Mouse (Mus musculus) heart, embryonic 16.5 days (tissue): Measurements from ENCODE around the gene C5ar1. TPM values are rescaled to one million over a fixed set of nuclear protein-coding genes. Genes with fewer than 3 reads are reported as not detected.

ENCODE experiments used
- ATAC-seq: fragments of 200-750 bp; cut with Nextera tagmentation; replicated peaks from 2 replicates; pipeline ENCODE4 v1.8.0; 2017; ENCODE audit warnings: moderate number of reproducible peaks; ENCODE audit not compliant: insufficient read depth, low FRiP score; ENCODE audit errors: extremely low read depth
- H3K27ac ChIP-seq: fragments of 300-500 bp; sonication (generic); 2 replicates; pipeline ENCODE4 v1.5.1; 2014; ENCODE audit warnings: mild to moderate bottlenecking, low read length, control low read depth, moderate library complexity
- H3K27me3 ChIP-seq: fragments of 300-500 bp; sonication (generic); 2 replicates; pipeline ENCODE4 v1.6.1; 2014; ENCODE audit warnings: low read length, mixed read lengths; ENCODE audit not compliant: control insufficient read depth, insufficient read depth
- H3K36me3 ChIP-seq: fragments of 300-500 bp; sonication (generic); 2 replicates; pipeline ENCODE4 v1.6.1; 2014; ENCODE audit not compliant: control insufficient read depth, insufficient read depth
- H3K4me1 ChIP-seq: fragments of 300-500 bp; sonication (generic); 2 replicates; pipeline ENCODE4 v1.6.1; 2014; ENCODE audit warnings: low read length, mixed read lengths; ENCODE audit not compliant: control insufficient read depth, insufficient read depth
- H3K4me2 ChIP-seq: fragments of 300-500 bp; sonication (generic); 2 replicates; pipeline ENCODE4 v1.6.1; 2014; ENCODE audit warnings: low read depth, mild to moderate bottlenecking, control low read depth, low read length
- H3K4me3 ChIP-seq: fragments of 300-500 bp; sonication (generic); 2 replicates; pipeline ENCODE4 v1.5.1; 2014; ENCODE audit warnings: mild to moderate bottlenecking, control low read depth, low read length
- H3K9ac ChIP-seq: fragments of 300-500 bp; sonication (generic); 2 replicates; pipeline ENCODE4 v1.6.1; 2014; ENCODE audit warnings: low read length, control low read depth
- H3K9me3 ChIP-seq: fragments of 300-500 bp; sonication (generic); replicated peaks from 2 replicates; pipeline ENCODE4 v1.6.1; 2016; ENCODE audit warnings: low read length; ENCODE audit not compliant: control insufficient read depth
- WGBS: fragments of 180-500 bp; shearing (Covaris S2); extraction: QIAGEN DNeasy Blood & Tissue Kit; methylation state at CpG from one replicate; pipeline ENCODE4 v1.1.7; 2014; 5-methylcytosine and 5-hydroxymethylcytosine counted together
- polyA plus RNA-seq: library from polyadenylated mRNA; unstranded; fragments of >200 nt; fragmentation: Nextera tagmentation; extraction: Ambion mirVana; gene quantifications from 2 replicates; pipeline ENCODE4 v1.2.1, GENCODE M21; 2015

Gene C5ar1
- polyA plus RNA-seq, 1 experiment from 2014 or later = 3.2 TPM

DNA sequence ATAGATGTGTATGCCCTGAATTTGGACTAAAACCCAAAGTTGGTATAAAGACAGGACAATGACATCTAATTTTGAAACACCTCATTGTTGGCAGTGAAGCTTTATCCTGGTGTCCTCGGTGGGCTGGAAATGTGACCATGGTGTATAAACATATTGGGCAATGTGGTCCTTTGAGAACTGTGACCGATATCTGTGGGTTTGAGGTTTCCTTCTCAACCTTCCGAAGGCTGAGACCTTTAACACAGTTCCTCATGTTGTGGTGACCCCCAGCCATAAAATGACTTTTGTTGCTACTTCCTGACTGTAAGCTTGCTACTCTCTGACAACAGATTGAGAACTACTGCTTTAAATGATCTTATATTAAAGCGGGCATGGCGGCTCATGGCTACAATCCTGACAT, 8.7 kb downstream of the C5ar1 start:
- H3K27ac ChIP-seq = no peak overlapping the region
- no peaks in the 10 kb centered on the region for H3K9me3 ChIP-seq
- no peaks in the 10 kb centered on the region for H3K36me3 ChIP-seq
- WGBS = 71% methylated on average over 5 of the region's 5 CpGs
- no peak overlapping the region for H3K9ac ChIP-seq
- ATAC-seq = no peak
- H3K4me3 ChIP-seq = no peak overlapping the region
- H3K4me2 ChIP-seq = no peak overlapping the region
- H3K27me3 ChIP-seq = no peaks in the 10 kb centered on the region
- no peaks in the 10 kb centered on the region for H3K4me1 ChIP-seq

- H3K4me3 ChIP-seq = no peak overlapping the region
- no peaks in the 10 kb centered on the region for H3K36me3 ChIP-seq
- no peaks in the 10 kb centered on the region for H3K4me1 ChIP-seq
- H3K27me3 ChIP-seq = no peaks in the 10 kb centered on the region
- no peaks in the 10 kb centered on the region for H3K9me3 ChIP-seq
- no peak for ATAC-seq
- H3K27ac ChIP-seq = no peak overlapping the region
- H3K9ac ChIP-seq = no peak overlapping the region
- 32% methylated on average over 1 of the region's 4 CpGs for WGBS
- no peak overlapping the region for H3K4me2 ChIP-seq
Measured at GRCm38 (mm10) chr7:16245958-16246357, 13.4 kb downstream of the C5ar1 start.

DNA sequence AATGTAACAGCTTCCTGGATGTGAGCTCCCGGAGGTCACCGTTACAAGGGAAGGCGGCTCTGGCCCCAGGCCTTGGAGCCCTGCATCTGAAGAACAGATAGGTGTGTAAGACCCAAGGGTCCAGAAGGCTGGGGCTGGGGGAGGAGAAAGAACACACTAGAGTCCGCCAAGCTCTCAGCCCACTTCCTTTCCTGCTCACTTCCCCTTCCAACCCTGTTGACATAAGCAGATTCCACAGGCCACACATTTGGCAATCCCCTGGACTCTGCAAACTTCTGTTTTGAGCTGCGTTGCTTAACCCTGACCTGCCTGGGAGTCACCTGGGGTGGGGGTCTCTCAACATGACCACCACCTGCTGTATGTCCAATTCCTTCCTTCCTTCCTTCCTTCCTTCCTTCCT, 15.3 kb downstream of the C5ar1 start, which contains the start of gene C5ar2:
Gene C5ar2 (minus strand): TSS at position 88 of the 400 bp plus-strand sequence.
- H3K4me1 ChIP-seq = no peaks in the 10 kb centered on the region
- H3K4me2 ChIP-seq = no peak within 1 kb of the TSS
- no peaks in the 10 kb centered on the region for H3K27me3 ChIP-seq
- no peak for ATAC-seq
- H3K27ac ChIP-seq = 0 out of 2 replicates have a peak within 1 kb of the TSS, but pooled peaks have one; percentile 16
- 46% methylated on average over 5 of the region's 5 CpGs for WGBS
- H3K9ac ChIP-seq = no peak within 1 kb of the TSS
- H3K9me3 ChIP-seq = no peaks in the 10 kb centered on the region
- H3K36me3 ChIP-seq = no peaks in the 10 kb centered on the region
- no peak within 1 kb of the TSS for H3K4me3 ChIP-seq

DNA sequence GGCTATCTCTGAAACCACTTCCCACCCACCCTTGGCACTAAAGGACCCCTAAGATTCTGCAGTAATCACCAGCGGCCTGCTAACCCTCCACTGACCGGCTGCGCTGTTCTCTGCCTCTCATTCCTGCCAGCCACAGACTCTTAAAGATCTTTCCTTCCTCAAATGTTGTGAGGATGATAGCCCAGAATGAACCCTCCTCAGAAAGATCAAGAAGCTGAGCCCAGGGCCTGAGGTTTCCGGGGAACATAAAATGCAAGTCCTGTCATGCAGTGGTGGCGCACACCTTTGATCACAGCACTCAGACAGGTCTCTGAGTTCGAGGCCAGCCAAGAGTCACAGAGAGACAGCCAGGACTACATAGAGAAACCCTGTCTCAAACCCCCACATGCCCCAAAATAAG, 17.1 kb downstream of the C5ar1 start:
- Histone ChIP-seq H3K27me3 (no peaks in the 10 kb centered on the region), H3K4me2 (no peak overlapping the region)

DNA sequence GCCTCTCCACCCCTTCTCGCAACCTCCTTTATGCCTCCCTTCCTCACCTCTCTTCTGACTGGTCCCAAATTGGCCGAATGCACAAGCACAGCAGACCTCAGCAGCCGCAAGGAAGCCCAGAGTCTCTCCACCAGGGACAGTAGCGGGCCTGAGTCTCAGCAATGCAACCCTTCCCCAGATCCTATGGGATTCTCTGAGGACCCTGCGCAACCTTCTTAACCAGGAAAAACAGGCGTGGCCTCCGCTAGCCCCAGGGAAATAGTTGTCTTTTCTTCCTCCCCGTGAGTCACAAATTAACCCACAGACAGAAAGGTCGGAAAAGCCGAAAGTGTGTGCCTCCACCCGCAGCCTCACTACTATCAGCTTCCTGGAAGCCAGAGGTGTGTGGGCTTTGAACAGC, 17.6 kb downstream of the C5ar1 start:
- Histone ChIP-seq H3K27me3 (no peaks in the 10 kb centered on the region), H3K4me1 (no peaks in the 10 kb centered on the region), H3K36me3 (no peaks in the 10 kb centered on the region), H3K27ac (no peak overlapping the region), H3K4me3 (no peak overlapping the region), H3K9me3 (no peaks in the 10 kb centered on the region), H3K9ac (no peak overlapping the region), H3K4me2 (no peak overlapping the region)
- WGBS = 48% methylated on average over 11 of the region's 11 CpGs
- no peak for ATAC-seq

More for the DNA sequence above, 17.1 kb downstream of the C5ar1 start:
- Histone ChIP-seq H3K27ac (no peak overlapping the region), H3K4me1 (no peaks in the 10 kb centered on the region), H3K9ac (no peak overlapping the region), H3K9me3 (no peaks in the 10 kb centered on the region), H3K4me3 (no peak overlapping the region), H3K36me3 (no peaks in the 10 kb centered on the region)
- ATAC-seq = no peak
- WGBS = 76% methylated on average over 6 of the region's 6 CpGs

- no peaks in the 10 kb centered on the region for H3K4me1 ChIP-seq
- H3K4me3 ChIP-seq = no peak overlapping the region
- WGBS = 98% methylated on average over 1 of the region's 1 CpGs
- no peak overlapping the region for H3K4me2 ChIP-seq
- H3K27ac ChIP-seq = no peak overlapping the region
- H3K27me3 ChIP-seq = no peaks in the 10 kb centered on the region
- no peaks in the 10 kb centered on the region for H3K9me3 ChIP-seq
- H3K9ac ChIP-seq = no peak overlapping the region
- no peaks in the 10 kb centered on the region for H3K36me3 ChIP-seq
- no peak for ATAC-seq
Measured at GRCm38 (mm10) chr7:16240978-16241303, 18.4 kb downstream of the C5ar1 start.

GRCm38 (mm10) chr7:16240281-16240977, 18.9 kb downstream of the C5ar1 start:
- H3K27ac ChIP-seq = peak overlapping the region; percentile 49
- no peaks in the 10 kb centered on the region for H3K4me1 ChIP-seq
- H3K27me3 ChIP-seq = no peaks in the 10 kb centered on the region
- no peak overlapping the region for H3K4me3 ChIP-seq
- ATAC-seq = no peak
- 62% methylated on average over 7 of the region's 7 CpGs for WGBS
- no peak overlapping the region for H3K4me2 ChIP-seq
- no peaks in the 10 kb centered on the region for H3K36me3 ChIP-seq
- H3K9ac ChIP-seq = no peak overlapping the region
- no peaks in the 10 kb centered on the region for H3K9me3 ChIP-seq

GRCm38 (mm10) chr7:16239554-16239997, 19.8 kb downstream of the C5ar1 start:
- 0 out of 2 replicates have a peak, but pooled peaks have one; percentile 16 for ATAC-seq
- Histone ChIP-seq H3K27ac (peak overlapping the region; percentile 49), H3K27me3 (no peaks in the 10 kb centered on the region), H3K4me3 (no peak overlapping the region), H3K4me2 (no peak overlapping the region), H3K4me1 (no peaks in the 10 kb centered on the region), H3K36me3 (no peaks in the 10 kb centered on the region), H3K9me3 (no peaks in the 10 kb centered on the region), H3K9ac (no peak overlapping the region; the same call in 1 of the 2 replicates)
- 54% methylated on average over 9 of the region's 9 CpGs for WGBS

DNA sequence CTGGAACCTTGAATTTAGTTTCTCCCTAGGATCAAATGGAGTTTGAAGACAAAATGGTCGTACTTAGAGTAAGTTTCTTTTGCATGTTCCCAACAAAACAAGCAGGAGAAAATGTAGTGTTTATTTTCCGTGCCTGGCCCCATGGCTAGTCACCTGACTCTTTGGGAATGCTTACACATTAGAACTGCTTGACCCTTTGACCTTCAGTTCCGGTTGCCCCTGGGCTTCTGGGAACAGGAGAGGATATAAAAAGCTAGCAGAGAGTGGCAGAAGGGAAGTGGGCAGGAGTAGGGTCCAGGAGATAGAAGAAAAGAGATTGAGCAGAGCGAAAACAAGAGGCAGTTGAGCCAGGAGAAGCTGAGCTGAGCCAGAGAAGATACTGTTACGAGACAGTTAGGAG, 29.5 kb downstream of the C5ar1 start:
- H3K4me3 ChIP-seq = no peak overlapping the region
- no peak for ATAC-seq
- WGBS = 38% methylated on average over 5 of the region's 5 CpGs
- peaks cover 10% of the 10 kb centered on the region; the same call in 1 of the 2 replicates for H3K9me3 ChIP-seq
- H3K4me2 ChIP-seq = no peak overlapping the region
- no peaks in the 10 kb centered on the region for H3K36me3 ChIP-seq
- no peak overlapping the region for H3K9ac ChIP-seq
- H3K27me3 ChIP-seq = peaks cover 5% of the 10 kb centered on the region; the same call in 1 of the 2 replicates
- H3K4me1 ChIP-seq = peaks cover 4% of the 10 kb centered on the region
- peak overlapping the region; percentile 44 for H3K27ac ChIP-seq
